Mouse (Mus musculus): Measurements from ENCODE around the gene Vezt.

Gene Vezt

DNA sequence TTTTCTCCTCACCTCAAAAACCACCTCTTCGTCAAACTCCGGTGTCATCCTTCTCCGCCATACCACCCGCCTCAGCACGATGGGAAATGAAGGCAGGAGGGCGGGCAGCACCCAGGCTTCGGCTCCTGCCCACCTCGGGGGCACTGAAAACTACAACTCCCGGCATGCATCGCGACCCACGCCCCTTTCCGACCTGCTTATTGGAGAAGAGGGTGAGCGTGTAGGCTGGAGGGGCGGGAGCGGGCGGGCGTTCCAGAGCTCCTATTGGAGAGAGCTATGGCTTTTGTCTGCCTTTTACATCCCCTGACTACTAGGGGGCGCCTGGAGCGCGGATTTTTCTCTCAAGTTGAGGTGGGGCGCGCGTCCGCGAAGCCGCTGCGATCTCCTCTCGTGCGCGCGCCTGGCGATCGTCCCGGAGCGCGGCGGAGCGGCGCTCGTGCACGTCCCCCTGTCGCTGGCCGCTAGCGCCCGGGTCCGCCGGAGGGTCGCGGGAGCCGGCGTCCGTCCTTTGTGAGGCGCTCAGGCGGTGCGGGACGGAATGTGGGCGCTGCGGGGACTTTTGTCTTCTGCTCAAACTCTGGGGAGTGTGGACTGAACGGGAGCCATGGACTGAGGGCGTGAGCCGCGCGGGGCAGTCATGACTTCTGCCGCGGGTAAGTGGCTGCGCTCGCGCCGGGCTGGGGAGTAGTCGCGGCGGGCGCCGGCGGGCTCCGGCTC, at the start of gene Vezt, which contains the start of gene Fgd6:
Vezt (minus strand) TSS at position 160 of the 717 bp plus-strand sequence.
Fgd6 (plus strand) TSS at position 344 of the 717 bp plus-strand sequence.
- peak; percentile 99 for DNase-seq

DNA sequence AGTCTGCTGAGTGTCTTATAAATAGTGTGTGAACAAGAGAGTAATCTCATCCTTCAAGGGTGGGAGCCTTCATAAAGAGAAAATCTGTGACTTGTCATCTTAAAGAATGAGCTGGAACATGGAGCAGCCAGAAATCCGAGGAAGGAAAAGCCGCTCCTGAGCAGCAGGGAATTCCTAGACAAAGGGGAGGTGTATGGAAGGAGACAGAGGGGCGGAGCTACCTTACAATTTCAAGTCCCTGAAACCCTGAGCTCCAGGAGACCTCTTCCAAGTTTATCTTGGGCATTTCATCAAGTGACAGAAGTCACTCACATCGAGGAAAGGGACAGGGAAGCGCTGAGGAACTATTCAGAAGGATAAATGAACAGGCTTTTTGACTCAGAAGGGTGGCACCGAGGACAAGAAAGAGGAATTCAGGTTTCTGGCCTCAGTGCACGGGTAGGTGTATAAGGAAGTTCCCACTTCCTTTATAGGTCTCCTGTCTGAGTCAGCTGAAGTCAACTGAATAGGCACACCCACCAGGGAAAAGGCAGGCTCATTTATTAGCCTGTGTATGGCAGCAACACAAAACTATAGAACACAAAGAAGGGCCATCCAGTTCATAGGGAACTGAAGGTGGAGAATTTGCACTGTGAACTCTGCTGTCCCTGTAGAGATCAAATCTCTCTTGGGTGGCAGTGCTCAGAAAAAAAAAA, 46.6 kb upstream of the Vezt start:
- peak; percentile 15 for DNase-seq

DNA sequence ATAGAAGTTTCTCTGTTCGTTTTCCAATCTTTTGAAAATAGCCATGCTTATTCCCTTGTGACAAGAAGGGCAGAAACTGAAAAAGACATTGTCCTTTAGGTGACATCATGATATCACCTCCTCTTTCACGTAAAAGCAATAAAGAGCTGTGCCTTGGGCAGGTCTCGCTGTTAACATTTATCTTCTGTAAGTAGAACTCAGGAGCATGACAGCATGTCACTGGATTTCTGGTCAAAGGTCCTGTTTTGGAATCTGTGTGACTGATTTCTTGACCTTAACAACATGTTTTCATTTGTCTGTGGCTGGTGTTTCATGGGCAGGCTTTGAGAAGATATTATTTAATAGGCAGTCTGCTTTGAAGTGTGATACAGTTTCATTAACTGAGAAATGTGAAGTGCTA, 45.1 kb upstream of the Vezt start:
- DNase-seq = peak; percentile 13

DNA sequence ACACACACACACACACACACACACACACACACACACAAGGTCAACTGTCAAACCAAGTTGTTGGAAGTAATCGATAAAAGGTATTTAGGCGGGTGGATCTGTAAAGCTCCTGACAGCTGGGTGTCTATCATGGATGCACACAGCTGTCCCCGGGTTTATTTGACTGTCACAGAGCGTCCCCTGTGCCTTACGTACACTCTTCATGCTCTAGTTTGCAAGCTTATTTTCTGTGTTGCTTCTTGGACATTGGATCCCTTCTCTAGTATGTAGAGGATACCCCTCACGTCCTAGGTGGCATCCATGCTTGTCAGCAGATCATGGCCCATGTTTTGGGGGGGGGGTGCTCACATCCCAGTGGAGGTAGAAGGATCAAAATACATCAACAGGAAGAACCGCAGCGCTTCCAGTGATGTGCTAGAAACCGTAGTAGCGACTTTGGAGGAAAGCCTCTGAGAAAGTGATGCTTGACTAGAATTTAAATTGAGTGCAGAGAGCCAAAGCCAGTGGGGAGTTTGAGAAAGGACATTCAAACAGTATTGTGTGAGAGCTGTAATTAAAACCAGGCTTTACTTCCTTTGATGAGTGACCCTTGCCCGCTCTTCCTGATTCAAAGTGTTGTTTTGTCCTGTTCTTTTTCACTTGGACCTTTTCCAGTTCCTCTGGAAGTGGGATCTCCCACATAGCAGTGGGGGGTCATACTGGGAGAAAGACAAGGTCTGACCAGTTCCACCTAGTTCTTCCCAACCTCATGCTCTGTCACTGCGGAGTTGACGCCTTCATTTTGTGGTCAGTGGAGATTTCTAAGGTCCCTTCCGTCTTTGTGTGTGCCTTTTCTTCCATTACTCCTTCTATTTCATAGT, 41.6 kb upstream of the Vezt start:
- peak; percentile 11 for DNase-seq

DNA sequence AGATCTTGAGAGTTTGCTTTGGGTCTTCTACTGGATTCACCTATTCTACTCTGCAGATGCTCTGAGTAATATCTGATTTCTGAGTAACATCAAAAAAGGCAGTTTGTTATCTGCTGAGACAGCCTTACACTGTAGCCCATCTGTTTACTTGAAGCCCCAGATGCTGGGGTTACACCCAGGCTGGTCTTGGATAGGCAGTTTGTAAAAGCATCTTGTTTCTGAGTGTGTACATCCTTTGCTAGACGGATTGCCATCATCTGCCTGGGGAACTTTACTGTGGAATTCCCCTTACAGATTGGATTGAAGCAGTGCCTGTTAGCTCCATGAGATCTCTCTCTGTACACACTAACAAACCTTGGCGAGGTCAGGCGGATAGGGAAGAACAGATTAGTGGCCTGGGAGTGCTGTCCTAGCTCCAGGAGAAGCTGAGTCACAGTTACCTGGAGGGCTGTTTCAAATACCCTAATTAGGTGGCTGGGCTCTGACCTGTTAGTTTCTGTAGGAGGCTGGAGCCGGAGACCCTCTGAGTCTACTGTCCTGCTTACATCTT, 37.4 kb upstream of the Vezt start:
- no peak for DNase-seq

DNA sequence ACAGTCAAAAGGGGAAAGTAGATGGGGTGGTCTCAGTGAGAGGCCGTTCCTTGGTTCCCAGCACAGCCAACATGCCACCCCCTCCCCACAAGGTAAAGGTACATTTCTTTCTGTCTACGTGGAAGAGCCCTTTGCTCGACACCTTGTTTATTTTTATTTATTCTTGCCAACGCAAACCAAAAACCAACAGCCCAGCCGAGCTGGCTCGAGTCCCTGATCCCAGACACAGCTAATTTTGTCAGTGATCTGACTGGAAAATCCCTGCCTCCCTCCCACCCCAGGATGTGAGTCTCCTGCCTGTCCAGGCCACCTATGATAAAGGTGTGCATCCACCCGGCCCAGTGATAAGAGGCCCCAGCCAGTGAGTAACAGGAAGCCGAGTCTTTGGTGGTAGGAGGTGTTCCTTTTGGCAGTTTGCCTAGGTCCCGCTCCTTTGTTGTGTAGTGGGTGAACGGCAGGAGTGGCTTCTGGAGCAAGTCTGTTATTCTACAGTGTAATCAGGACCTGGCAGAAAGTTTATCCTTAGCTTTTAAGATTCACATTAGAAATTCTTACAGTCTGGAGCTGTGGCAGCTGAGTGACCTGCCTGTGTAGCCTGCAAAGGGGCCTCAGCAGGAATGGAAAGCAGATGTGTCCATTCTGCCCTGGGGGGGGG, 36.8 kb upstream of the Vezt start:
- peak; percentile 53 for DNase-seq

DNA sequence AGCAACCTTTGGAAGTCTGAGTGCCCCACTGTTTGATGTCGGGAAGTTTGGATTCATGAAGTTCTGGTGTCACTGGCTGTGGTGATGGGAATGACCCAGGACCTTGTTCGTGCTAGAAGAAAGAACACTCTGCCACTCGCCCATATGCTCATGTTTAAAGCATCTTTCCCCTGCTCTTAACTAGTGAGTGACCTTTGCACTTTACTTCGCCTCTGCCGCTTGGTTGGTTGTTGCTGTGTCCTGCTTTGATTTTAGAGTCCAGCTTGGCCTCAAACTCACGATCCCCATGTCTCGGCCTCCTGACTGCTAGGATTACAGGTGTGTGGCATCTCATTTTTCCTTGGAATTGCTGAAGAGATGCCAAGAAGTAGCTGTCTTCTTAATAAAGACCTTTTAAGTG, 36.0 kb upstream of the Vezt start:
- no peak for DNase-seq

DNA sequence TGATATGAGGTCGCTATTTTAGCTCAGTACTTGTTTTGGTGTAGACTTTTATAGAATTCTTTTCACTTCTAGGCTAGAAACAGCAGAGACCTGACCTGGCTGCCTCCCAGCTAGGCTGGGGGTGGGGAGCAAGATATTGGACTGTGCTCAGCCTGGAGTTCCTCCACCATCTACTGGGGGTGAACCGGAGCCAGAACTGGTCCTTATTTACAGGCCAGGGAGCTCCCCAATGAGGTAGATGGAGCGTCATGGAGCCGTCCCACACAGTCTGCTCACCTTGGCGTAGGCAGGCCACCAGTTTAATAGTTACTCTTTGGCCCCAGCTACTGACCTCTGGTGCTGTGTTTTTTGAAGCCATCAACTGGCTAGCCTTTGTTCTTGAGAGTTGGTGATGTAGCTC, 33.1 kb upstream of the Vezt start:
- DNase-seq = peak; percentile 26

DNA sequence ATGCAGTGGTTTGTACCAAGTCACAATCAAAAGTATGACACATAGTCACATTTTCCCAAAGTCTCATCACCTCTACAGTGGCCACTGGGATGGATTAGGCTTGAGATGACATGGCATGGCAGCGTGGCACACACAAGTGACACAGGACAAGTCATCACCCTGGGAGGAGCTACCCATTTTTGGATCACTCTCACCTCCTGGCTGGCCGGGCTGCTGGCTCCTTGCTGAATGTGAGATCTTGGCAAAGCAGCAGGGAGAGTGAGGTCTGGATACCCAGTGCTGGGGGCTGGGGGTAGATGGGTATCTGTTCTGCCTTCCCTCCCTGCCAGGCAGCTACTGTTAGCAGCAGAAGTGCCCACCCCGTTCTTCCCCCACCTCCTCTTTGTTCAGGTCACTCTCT, 31.3 kb upstream of the Vezt start:
- DNase-seq = no peak

DNA sequence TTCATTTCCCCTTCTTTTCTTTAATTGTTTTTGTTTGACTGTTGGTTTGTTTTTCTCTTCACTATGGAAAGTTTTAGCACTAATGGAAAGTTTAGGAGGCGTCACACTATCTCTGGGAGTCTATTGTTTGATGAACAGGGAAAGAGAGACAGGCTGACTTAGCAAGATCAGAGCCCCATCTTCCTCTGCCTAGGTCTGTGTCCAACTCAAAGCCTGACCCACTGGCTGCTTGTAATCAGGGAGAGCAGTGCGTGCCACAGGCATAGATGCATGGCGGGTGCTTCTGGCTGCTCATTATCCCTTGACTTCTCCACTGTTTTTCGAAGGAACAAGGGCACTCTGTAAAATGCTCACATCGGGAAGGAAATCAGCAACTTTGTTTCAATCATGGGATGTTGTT, 26.7 kb upstream of the Vezt start:
- DNase-seq = no peak

DNA sequence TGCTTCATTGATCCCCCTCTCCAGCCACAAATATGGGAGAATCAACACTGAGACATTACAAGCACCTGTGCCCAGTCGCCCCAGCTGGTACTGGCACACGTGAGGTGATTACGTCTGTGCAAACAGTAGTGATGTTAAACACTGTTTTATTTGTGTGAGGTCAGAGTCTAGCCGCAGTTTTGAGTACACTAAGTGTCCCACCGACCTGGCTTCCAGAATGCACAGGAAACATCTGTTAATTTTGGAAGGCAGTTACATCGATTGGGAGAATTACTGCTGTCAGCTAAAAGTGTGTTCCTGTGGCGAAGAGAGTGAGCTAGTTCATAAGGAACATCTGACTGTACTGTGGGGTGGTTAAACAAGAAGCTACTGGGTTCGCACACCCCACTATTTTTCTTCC, 24.6 kb upstream of the Vezt start:
- no peak for DNase-seq

DNA sequence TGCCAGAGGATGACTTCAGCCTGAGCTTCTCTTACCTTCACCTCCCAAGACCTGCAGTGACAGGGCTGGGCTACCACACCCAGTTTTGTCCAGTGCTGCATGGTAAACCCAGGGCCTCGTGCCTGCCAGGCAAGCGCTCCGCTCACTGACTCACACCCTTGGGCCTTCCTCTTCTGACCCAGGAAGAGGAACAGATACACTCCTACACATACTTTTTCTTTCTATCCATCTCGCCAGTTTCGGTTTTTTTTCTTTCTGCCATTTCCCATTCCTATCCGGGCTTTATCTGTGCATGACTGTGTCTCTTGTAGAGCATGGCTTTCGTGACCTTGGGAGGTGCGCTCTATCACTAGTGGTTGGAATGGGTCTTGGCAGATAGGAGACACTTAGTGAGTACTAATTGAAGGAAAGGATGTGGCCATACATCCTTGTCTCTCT, 24.0 kb upstream of the Vezt start:
- no peak for DNase-seq

DNA sequence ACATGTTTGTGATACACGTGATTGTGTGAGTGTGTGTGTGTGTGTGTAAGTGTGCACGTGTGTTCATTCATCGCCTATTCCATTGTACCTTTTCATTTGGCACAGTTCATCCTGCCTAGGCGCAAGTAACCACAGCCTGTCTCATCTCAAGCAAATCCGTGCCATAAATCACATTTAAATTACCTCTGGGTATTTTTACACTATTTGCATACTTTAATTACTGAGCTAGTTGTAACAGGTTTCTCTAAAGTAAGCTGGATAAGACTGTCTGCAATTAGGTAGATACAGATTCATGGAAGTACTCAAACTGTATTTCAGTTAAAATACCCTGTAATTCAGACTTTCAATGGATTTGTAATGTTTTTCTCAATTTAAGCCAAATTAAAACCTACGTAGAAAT, 20.9 kb upstream of the Vezt start:
- DNase-seq = no peak

DNA sequence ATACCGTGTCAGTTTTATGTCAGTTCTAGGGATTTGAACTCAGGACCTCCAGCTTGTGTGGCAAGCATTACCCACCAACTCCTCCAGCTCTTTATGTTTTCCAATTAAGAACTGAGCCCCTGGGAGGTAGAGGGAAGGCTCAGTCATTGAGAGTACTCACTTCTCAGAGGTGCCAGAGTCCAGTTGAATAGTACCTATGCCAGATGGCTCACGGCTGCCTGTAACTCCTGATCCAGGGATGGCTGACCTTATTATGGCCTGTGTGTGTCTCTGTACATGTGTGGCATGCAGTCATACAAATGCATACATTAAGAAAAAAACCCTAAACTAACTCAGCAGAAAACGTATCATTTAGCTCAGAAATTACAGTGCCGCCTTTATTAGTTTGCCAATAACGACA, 15.1 kb upstream of the Vezt start:
- DNase-seq = no peak

DNA sequence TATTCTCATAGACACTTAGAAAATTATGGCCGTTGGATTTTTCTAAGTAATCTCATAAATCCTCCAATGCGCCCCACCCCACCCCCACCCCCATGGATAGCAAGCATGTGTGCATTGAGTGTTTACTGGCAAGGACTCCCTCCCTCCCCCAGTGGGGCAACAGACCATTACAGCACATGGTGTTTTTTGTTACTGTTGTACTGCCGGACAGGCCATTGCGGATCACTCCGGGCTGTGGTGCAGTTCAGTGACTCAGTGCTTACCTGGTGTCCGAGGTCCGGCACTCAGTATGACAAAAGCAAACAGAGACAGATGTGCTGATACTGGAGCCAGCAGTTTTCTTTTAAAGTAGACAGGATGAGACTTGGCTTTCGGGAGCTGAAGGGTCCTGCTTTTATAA, 13.5 kb upstream of the Vezt start:
- no peak for DNase-seq

DNA sequence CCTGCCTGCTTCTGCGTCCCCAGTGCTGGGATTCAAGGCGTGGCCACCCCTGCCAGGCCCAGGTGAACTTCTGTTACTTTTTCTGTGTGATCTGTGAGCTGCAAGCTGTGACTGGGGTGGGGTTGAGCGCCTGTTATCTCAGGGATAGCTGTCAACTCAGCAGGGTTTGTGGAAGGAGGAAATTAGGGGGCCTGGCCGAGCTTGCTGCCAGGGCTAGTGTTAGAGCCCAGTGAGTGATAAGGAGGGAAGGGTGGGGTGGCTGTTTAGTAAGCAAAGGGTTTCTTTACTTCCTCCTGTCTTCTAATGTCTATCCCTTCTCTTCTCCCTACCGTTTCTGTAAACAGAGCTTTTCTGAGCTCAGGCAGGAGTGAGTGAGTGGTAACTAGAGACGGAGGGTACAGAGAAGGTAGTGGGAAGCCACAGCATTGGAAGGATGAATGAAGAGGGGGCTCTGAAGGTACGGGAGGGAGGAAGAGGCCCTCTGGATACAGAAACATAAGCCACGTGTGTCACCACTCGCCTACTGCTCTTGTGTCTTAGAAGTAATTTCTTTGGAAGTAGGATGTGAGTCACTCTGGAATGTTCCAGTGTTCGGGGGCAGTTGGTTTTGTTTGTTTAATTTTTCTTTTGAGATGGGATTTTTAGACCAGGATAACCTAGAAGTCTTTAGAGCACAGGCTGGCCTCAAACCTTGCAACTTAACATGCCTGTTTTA, 12.4 kb upstream of the Vezt start:
- peak; percentile 12 for DNase-seq

DNA sequence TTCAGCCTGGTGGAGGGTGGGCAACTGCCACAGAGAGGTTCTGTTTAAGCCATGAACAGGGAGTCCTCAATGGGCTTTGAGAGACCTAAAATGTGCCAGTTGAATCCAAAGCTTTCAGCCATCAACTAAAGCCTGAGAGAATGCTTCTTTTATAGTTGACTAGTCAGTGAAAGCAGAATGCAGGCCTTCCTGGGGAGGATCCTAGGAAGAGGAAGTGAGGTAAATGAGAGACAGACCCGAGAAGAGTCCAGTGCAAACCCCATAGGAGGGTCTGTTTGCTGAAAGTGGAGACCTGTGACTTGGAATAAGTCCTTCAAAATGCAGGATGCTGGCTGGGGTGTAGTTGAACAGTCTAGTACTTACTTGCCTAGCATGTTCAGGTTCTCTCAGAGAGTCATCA, 11.4 kb upstream of the Vezt start:
- DNase-seq = no peak

DNA sequence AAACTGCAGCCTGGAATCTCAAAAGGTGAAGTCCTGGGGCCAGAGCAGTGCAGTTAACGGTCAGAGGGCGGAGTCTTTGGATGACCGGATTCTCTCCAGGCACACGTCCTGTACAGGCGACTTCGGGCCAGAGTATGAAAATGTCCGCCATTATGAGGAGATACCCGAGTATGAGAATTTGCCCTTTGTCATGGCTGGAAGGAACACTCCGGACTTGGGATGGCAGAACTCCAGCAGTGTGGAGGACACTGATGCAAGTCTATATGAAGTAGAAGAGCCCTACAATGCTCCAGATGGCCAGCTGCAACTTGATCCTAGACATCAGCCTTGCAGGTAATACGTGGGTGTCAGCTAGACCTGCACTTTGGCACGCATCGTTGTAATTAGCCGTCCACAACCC, 9.7 kb upstream of the Vezt start:
- no peak for DNase-seq

DNA sequence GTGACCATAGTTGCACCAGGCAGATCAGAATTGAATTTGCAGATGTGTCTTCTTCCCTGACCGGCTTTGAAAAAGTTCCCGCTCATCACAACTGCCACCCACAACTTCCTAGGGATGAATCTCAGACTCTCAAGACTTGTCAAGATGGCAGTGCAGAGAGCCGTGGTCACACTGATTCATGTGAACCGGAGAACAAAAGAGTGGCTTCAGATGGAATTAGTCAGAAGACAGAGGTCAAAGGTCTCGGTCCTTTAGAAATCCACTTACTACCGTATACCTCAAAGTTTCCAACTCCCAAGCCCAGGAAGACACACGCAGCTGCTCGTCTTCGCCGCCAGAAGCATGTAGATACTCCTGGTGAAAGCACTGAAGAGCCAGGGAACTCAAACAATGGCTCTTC, 8.3 kb upstream of the Vezt start:
- no peak for DNase-seq

DNA sequence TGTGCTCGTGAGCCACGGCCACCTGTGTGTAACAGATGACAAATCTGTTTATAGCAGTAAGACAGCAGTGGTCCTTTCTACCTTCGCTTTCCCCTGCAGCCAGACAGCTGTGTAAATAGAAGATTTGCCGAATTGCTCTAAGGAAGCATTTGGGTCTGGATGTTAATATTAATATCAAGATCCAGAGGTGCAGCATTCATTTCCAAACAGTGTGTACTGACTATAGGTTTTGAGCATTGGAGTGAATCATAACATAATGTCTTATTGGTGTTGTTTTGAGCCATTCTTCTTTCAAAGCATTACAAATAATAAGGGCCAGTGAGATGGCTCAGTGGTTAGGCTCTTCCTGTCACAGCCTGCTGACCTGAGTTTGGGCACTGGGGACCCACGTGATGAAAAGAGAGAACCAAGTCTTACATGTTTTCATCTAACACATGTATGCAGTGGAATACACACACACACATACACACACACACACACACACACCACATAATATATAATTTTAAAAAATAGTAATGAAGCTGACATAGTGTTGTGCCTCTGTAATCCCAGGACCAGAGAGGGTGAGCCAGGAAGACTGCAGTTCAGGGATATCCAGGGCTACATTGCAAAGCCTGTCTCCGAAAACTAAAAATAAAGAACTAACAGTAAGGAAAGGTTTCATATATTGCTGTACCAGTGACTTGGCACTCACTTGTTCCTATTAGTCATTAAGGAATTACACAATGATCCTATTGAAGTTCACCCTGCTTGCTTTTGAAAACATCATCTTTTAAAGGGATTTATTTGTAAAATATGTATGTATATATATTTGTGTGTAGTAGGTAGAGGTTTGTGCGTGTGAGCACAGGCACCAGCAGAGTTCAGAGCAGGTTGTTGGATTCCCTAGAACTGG, 3.0 kb upstream of the Vezt start:
- DNase-seq = no peak

DNA sequence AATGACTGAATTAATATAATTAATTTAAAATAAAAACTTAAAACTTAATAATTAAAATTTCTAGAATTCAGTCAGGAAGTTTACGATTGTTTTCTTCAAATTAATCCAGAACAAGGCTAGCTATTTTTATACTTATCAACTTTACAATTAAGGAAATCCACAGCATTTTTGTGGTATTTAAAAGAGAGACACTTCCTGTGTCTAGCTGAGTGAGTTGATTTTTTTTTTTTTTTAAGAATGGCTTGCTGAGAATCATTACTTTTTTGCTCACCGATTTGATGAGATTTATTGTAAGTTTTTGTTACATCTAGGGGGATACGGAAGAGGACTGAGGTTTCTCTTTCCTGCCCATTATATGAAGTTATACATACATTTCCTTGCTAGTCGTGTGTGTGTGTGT, 2.0 kb upstream of the Vezt start:
- no peak for DNase-seq

Measured in kidney, adult 9 months (tissue).